Mouse (Mus musculus) midbrain, embryonic 14.5 days (tissue): ENCODE data around the gene Ap2a2. TPM values are rescaled to one million over a fixed set of nuclear protein-coding genes. Genes with fewer than 3 reads are reported as not detected.
A peak's percentile ranks its signal among the peaks of the same experiment; 100 is the strongest.
"Not testable (repeated sequence)": the region's sequence is repeated elsewhere in the genome, so short reads cannot be mapped to it uniquely, and the experiment has no call there.

Experiments used
- ATAC-seq: fragments of 200-750 bp; cut with Nextera tagmentation; 2 replicates; pipeline ENCODE4 v1.8.0; 2017; ENCODE audit warnings: moderate number of reproducible peaks, moderate library complexity; ENCODE audit not compliant: low FRiP score, low TSS enrichment
- DNase-seq: peaks from one replicate; pipeline ENCODE4 v3.0.0-alpha.2; 2015
- H3K27ac ChIP-seq: fragments of 300-500 bp; sonication (generic); replicated peaks from 2 replicates; pipeline ENCODE4 v1.5.1; 2014; ENCODE audit warnings: mild to moderate bottlenecking, low read depth, low read length, moderate library complexity
- H3K27me3 ChIP-seq: fragments of 300-500 bp; sonication (generic); 2 replicates; pipeline ENCODE4 v1.6.1; 2014; ENCODE audit warnings: low read length, control low read depth, mixed read lengths; ENCODE audit not compliant: control insufficient read depth, insufficient read depth
- H3K36me3 ChIP-seq: fragments of 300-500 bp; sonication (generic); 2 replicates; pipeline ENCODE4 v1.6.1; 2014; ENCODE audit warnings: low read length, control low read depth; ENCODE audit not compliant: control insufficient read depth, insufficient read depth
- H3K4me1 ChIP-seq: fragments of 300-500 bp; sonication (generic); 2 replicates; pipeline ENCODE4 v1.6.1; 2014; ENCODE audit warnings: mild to moderate bottlenecking, antibody characterized with exemption, low read length, control low read depth; ENCODE audit not compliant: control insufficient read depth, insufficient read depth
- H3K4me2 ChIP-seq: fragments of 300-500 bp; sonication (generic); 2 replicates; pipeline ENCODE4 v1.6.1; 2014; ENCODE audit warnings: mild to moderate bottlenecking, low read length, moderate library complexity
- H3K4me3 ChIP-seq: fragments of 300-500 bp; sonication (generic); replicated peaks from 2 replicates; pipeline ENCODE4 v1.5.1; 2014; ENCODE audit warnings: low read depth, low read length
- H3K9ac ChIP-seq: fragments of 300-500 bp; sonication (generic); replicated peaks from 2 replicates; pipeline ENCODE4 v1.6.1; 2014; ENCODE audit warnings: mild to moderate bottlenecking, low read length, moderate library complexity
- H3K9me3 ChIP-seq: fragments of 300-500 bp; sonication (generic); 2 replicates; pipeline ENCODE4 v1.6.1; 2016; ENCODE audit warnings: low read length, control low read depth, mixed read lengths; ENCODE audit not compliant: control insufficient read depth
- WGBS: fragments of 180-500 bp; shearing (Covaris S2); extraction: QIAGEN DNeasy Blood & Tissue Kit; methylation state at CpG from one replicate; pipeline ENCODE4 v1.1.7; 2014; 5-methylcytosine and 5-hydroxymethylcytosine counted together
- polyA plus RNA-seq: library from polyadenylated mRNA; unstranded; fragments of >200 nt; fragmentation: Nextera tagmentation; extraction: Ambion mirVana; gene quantifications from 2 replicates; pipeline ENCODE4 v1.2.1, GENCODE M21; 2014

Ap2a2 gene
- polyA plus RNA-seq, 1 experiment from 2014 or later: 103 TPM

DNA sequence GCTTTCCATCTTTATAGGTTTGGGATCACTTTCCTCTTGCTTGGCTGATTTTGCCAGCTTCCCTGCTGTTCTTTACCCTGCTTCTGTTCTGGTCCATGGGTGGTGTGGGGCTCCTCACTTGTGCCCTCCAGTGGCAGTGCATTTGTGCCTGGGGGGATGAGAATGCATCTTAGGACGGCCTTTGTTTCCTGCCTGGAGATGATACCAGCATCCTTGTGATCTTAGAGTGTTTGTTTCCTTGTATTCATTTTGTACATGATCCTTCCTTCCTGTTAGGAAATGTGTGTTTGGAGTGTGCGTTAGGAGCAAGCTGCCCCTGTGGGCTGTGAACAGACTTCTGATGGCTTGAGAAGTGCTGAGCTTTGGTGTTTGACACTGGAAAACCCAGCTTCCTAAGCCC, 62.2 kb downstream of the Ap2a2 start:
- H3K4me2 ChIP-seq: no peak overlapping the region
- no peaks in the 10 kb centered on the region for H3K9me3 ChIP-seq
- H3K4me1 ChIP-seq: no peaks in the 10 kb centered on the region
- H3K9ac ChIP-seq: no peak overlapping the region
- no peak for ATAC-seq
- no peak overlapping the region for H3K4me3 ChIP-seq
- peaks cover 91% of the 10 kb centered on the region for H3K36me3 ChIP-seq
- WGBS: 90% methylated on average over 2 of the region's 2 CpGs
- no peaks in the 10 kb centered on the region for H3K27me3 ChIP-seq
- DNase-seq: no peak
- no peak overlapping the region for H3K27ac ChIP-seq

DNA sequence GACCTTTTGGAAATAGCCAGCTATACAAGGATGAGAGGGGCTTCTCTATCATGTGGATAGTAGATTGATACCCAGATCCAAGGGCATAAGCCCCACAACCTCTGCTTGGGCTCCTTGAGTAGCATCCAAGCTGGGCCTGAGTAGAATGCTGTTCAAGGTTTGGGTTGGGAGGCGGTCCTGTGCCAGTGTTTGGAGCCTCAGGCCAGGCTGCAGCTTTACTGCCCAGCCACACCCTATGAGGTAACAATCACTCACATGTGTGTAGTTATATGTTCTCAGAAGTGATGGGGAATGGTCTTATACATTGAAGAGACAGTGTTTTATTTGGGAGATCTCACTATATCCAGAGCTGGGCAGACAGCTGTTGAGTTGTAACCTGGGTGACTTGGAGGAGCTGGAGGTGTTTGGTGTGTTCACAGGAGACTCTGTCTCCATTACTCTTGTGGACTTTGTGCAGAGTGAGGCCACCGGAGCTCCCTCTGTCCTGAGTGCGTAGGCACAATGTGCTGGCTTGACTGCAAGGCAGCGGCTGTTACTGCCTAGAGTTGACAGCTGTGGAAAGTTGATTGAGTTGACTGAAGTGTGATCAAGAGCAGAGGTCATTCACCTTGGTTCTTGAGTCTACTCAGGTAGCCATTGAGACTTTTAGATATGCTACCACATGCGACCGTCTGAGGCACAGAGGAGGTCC, 63.3 kb downstream of the Ap2a2 start:
- no peak for ATAC-seq
- Histone ChIP-seq H3K36me3 (peaks cover 94% of the 10 kb centered on the region), H3K27me3 (no peaks in the 10 kb centered on the region), H3K9ac (no peak overlapping the region), H3K4me3 (no peak overlapping the region), H3K27ac (no peak overlapping the region), H3K9me3 (no peaks in the 10 kb centered on the region), H3K4me2 (no peak overlapping the region), H3K4me1 (no peaks in the 10 kb centered on the region)
- 93% methylated on average over 6 of the region's 6 CpGs for WGBS
- no peak for DNase-seq

DNA sequence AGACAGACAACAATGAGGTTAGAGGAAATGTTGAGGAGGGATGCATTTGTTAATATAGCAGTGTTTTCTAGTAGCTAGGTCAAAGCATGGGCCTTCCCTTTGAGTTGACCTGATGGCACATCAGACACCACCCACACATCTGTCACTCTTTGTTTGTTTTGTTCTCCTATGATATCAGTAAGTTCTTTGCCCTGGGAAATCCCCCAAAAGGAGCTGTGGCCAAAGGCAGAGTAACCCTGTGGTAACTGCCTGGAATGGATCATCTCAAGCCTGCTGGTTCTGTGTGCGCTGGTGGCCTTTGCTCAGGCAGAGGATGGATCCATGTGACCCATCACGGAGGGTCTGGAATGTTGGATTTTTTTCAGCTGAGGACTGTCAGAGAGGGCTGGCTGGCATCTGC, 66.0 kb downstream of the Ap2a2 start:
- 95% methylated on average over 2 of the region's 2 CpGs for WGBS
- no peak overlapping the region for H3K27ac ChIP-seq
- H3K4me2 ChIP-seq: no peak overlapping the region
- DNase-seq: no peak
- no peaks in the 10 kb centered on the region for H3K9me3 ChIP-seq
- no peaks in the 10 kb centered on the region for H3K4me1 ChIP-seq
- H3K27me3 ChIP-seq: no peaks in the 10 kb centered on the region
- H3K9ac ChIP-seq: no peak overlapping the region
- peaks cover 94% of the 10 kb centered on the region for H3K36me3 ChIP-seq
- ATAC-seq: no peak
- H3K4me3 ChIP-seq: no peak overlapping the region

DNA sequence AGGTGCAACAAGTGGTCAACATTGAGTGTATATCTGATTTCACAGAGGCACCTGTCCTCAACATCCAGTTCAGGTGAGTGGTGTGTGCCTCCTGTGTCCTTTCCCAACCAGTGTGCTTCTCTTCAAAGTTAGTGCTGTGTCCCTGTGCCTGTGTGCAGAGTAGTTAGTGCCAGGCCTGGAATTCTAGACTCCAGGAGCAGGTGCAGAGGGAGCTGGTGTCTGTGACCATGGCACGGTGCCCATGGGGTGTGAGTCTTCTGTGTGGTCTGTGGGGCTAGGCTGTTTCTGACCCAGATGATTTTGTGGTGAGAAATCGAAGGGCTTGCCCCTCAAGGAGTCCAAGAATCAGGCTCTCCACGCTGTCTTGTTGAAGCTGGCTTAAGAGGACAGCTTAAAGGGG, 67.3 kb downstream of the Ap2a2 start:
- WGBS: 94% methylated on average over 3 of the region's 3 CpGs
- no peaks in the 10 kb centered on the region for H3K9me3 ChIP-seq
- no peaks in the 10 kb centered on the region for H3K27me3 ChIP-seq
- H3K36me3 ChIP-seq: peaks cover 94% of the 10 kb centered on the region
- no peak overlapping the region for H3K4me2 ChIP-seq
- DNase-seq: no peak
- H3K27ac ChIP-seq: no peak overlapping the region
- no peak for ATAC-seq
- no peak overlapping the region for H3K9ac ChIP-seq
- H3K4me1 ChIP-seq: no peaks in the 10 kb centered on the region
- no peak overlapping the region for H3K4me3 ChIP-seq

DNA sequence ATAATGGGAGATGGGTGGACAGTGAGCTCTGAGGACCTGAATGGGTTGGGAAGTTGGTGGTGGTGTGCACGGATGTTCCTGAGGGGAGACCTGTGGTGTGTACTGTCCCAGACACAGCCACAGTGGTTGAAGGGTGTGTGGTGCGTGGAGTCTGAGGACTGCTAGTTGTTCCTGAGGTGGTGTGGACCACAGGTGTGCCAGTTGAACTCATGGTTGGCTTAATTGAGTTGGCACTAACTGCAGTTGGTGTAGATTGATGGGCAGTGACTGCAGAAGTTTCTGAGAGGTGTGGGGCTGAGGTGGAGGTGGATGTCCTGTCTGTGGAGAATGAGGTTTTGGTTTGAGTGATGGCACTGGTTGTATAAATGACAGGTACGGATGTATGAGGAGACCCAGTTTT, 76.1 kb downstream of the Ap2a2 start:
- 95% methylated on average over 1 of the region's 3 CpGs for WGBS

DNA sequence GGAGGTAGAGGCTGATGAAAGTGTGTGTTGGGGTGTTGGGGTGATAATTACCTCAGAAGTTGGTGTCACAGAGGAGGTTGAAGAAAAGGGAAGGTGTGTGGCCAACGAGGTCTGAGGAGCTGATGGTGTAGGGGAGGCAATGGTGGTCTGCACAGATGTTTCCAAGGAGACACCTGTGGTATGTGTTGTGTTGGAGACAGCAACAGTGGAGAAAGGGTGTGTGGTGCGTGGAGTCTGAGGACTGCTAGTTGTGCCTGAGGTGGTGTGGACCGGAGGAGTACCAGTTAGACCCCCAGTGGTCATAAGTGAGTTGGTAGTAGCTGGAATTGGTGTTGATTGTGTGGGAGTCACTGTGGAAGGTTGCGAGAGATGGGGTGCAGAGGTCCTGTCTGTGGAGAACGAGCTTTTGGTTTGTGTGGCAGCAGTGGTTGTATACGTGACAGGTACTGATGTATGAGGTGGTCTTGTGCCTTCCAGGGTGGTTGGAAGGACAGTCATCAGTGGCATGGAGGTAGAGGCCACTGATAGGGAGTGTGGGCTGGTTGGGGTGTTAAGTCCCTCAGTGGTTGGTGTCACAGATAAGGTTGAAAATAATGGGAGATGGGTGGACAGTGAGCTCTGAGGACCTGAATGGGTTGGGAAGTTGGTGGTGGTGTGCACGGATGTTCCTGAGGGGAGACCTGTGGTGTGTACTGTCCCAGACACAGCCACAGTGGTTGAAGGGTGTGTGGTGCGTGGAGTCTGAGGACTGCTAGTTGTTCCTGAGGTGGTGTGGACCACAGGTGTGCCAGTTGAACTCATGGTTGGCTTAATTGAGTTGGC, 76.8 kb downstream of the Ap2a2 start:
- H3K4me3 ChIP-seq, H3K27ac ChIP-seq, H3K27me3 ChIP-seq, H3K4me2 ChIP-seq, H3K4me1 ChIP-seq, H3K9ac ChIP-seq, DNase-seq, H3K9me3 ChIP-seq: not testable (repeated sequence)
- peak; percentile 62 for ATAC-seq
- WGBS: 90% methylated on average over 5 of the region's 8 CpGs
- H3K36me3 ChIP-seq: peaks cover 12% of the 10 kb centered on the region

More for the DNA sequence above, 76.1 kb downstream of the Ap2a2 start:
- DNase-seq, H3K4me3 ChIP-seq, H3K4me1 ChIP-seq, H3K27ac ChIP-seq, H3K9me3 ChIP-seq, H3K4me2 ChIP-seq, H3K9ac ChIP-seq, H3K27me3 ChIP-seq: not testable (repeated sequence)
- peak; percentile 57 for ATAC-seq
- peaks cover 16% of the 10 kb centered on the region for H3K36me3 ChIP-seq

DNA sequence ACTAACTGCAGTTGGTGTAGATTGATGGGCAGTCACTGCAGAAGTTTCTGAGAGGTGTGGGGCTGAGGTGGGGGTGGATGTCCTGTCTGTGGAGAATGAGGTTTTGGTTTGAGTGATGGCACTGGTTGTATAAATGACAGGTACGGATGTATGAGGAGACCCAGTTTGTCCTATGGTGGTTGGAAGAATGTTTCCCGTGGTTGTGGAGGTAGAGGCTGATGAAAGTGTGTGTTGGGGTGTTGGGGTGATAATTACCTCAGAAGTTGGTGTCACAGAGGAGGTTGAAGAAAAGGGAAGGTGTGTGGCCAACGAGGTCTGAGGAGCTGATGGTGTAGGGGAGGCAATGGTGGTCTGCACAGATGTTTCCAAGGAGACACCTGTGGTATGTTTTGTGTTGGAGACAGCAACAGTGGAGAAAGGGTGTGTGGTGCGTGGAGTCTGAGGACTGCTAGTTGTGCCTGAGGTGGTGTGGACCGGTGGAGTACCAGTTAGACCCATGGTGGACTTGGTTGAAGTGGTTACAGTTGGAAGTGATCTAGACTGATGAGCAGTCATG, 77.4 kb downstream of the Ap2a2 start:
- not testable (repeated sequence) for H3K4me3 ChIP-seq, H3K9ac ChIP-seq, DNase-seq, H3K4me2 ChIP-seq, H3K27ac ChIP-seq, H3K27me3 ChIP-seq, H3K36me3 ChIP-seq, H3K4me1 ChIP-seq, H3K9me3 ChIP-seq
- 82% methylated on average over 5 of the region's 5 CpGs for WGBS
- ATAC-seq: peak; percentile 55

DNA sequence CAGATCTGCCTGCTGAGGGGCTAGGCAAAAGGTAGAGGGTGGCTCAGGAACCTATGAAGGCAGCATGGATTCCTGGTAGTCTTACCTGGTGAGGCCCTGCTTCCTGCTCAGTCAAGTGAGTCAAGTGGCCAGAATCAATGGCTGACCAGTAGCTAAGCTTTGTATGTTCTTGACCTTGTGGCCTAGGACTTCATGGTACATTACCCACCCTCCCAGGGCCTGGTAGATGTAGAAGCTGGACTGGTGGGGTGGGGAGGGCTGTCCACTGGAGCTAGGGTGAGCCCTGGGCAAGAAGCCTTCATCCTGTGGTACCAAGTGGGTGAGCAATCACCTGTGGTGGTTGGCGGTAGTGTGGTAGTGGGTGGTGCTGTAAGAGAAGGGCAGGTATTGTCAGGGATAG, 80.4 kb downstream of the Ap2a2 start:
- no peak overlapping the region for H3K4me3 ChIP-seq
- H3K4me1 ChIP-seq: no peaks in the 10 kb centered on the region
- no peaks in the 10 kb centered on the region for H3K36me3 ChIP-seq
- 92% methylated on average over 1 of the region's 1 CpGs for WGBS
- DNase-seq (no peak), ATAC-seq (no peak)
- H3K27me3 ChIP-seq: no peaks in the 10 kb centered on the region
- no peak overlapping the region for H3K9ac ChIP-seq
- H3K4me2 ChIP-seq: no peak overlapping the region
- H3K9me3 ChIP-seq: no peaks in the 10 kb centered on the region
- H3K27ac ChIP-seq: no peak overlapping the region
